Mouse (Mus musculus): ENCODE data around the gene Golph3. TPM values are rescaled to one million over a fixed set of nuclear protein-coding genes. Genes with fewer than 3 reads are reported as not detected.

The Golph3 gene
- polyA plus RNA-seq (2017; shearing (Covaris generic)): 100 to 1,000 TPM; 146 to 156 TPM

GRCm38 (mm10) chr15:12321091-12321787 lies at the start of gene Golph3:
Golph3 (plus strand) TSS chr15:12321450.

GRCm38 (mm10) chr15:12321788-12322621 lies 755 bp downstream of the Golph3 start, which contains the start of gene 1810049J17Rik:
1810049J17Rik (minus strand) TSS chr15:12321899.

Other genes starting within 250 kb of the Golph3 start
- 100 to 1,000 TPM; 108 to 151 TPM for gene Zfr, start 203.6 kb upstream of the Golph3 start, polyA plus RNA-seq (2017; shearing (Covaris generic))
- 10 to 100 TPM; 44.3 to 54.1 TPM for gene Mtmr12, start 116.4 kb upstream of the Golph3 start, polyA plus RNA-seq (2017; shearing (Covaris generic))
- 1 to 10 TPM in 1 of 2 experiments, not detected in 1; 1.3 TPM for gene 1810049J17Rik, start 449 bp downstream of the Golph3 start, polyA plus RNA-seq (2017; shearing (Covaris generic))

All from activated CD4-positive, CD25-positive, alpha-beta regulatory T cell (primary cell).